Mouse (Mus musculus): ENCODE measurements around the gene Spns2.
"Not testable (repeated sequence)": the region's sequence is repeated elsewhere in the genome, so short reads cannot be mapped to it uniquely, and the experiment has no call there.

Gene Spns2

GRCm38 (mm10) chr11:72470004-72470403, 19.7 kb downstream of the Spns2 start:
- no peak for DNase-seq

- DNase-seq = peak; percentile 82
Measured at GRCm38 (mm10) chr11:72469217-72469616, 20.5 kb downstream of the Spns2 start.

DNA sequence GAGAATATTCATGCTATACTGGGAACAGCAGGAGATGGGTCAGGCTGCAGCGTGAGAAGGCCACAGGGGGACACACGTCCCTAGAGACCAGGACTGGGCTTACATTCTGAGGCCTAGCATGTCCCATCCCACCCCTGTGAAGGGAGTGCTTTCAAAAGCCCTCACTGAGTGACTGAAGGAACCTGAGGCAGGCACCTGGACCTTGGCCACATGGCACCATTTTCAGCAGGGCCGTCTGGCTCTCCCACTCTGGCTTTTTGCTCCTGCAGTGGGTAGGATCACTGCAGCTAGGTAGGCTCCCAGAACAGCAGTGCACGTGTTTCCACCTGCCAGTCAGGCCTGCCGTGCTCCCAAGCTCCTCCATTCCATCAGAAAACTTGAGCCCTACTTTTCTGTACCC, 21.2 kb downstream of the Spns2 start:
- no peak for DNase-seq

DNA sequence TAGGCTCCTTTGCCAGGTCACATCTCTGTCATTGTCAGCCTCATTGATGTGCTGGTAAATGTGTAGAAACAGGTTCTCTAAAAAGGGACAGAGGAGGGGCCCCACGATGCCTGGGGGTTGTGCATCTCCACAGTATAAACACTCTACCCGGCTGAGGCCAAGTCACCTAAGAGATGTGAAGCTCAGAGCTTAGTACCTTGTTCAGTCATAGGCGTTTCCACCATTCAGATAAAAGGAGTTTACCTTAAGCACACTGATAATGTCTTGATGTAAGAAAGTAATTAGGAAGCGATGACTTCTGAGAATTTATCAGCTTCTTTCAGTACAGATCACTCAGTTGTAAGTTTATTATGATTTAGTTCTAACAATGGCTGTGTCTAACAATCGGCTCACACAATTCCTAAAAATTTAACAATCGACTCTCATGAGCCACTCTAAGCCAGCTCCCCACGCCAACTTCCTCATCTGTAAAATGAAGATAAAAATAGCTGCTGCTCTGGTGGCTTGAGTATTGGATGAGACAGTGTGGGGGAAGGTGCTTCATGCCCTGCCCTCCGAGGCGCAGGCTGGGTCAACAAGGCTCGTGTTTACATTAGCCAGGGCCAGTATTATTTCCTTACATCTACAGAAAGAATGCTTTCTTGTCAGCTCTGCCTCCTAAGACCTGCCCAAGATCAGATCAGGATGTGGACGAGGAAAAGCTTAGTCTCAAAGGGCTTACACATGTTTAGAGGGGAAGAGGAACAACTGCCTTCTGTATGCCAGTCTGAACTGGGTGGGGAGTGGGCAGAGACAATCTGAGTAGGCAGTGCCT, 22.8 kb downstream of the Spns2 start:
- no peak for DNase-seq

DNA sequence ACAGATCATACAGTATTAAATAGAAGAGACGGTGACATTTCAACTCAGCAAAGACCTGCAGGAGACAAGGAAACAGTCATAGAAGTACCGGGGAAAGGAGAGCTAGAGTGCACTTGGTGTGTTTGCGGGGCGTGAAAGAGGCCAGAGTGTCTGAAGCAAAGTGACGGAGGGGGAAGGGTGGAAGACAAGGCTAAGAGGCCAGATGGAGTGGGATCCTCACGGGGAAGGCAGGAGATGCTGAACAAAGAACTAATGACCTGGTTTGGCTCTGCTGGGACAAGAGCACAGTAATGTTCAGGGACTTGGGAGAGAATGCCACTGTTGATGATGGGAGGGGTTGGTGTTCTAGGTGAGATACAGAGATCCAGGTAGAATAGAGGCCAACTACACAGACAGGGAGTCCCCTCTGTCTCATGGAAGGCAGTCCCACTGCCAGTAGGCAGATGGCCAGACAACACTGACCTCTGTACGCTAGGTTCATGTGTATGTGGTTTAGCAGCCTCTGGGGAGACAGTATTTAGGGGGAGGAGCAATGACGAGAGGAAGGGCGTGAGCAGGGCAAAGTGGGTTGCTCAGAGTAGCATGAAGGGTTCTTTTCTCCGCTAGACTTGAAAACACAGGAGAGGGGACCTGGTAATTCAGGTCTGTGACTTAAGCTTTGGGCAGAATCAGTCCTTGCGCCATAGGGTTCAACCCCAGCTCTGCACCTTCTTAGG, 23.6 kb downstream of the Spns2 start:
- no peak for DNase-seq

DNA sequence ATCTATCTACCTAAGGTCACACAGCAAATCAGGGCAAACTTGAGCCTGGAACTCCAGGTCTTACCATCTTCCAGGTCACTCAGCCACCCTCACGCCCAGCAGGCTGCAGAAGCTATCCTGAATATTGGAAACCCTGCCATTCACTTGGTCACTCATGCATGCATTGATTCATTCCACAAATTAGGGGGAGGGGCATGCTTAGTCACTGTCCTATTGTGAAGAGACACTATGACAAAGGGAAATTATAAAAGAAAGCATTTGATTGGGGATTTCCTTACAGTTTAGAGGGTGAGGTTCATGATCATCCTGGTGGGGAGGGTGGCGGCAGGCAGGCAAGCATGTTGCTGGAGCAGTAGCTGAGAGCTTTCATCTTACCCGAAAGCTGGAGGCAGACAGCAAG, 24.9 kb downstream of the Spns2 start:
- DNase-seq = no peak

GRCm38 (mm10) chr11:72461500-72461981, 28.2 kb downstream of the Spns2 start:
- DNase-seq = no peak

DNA sequence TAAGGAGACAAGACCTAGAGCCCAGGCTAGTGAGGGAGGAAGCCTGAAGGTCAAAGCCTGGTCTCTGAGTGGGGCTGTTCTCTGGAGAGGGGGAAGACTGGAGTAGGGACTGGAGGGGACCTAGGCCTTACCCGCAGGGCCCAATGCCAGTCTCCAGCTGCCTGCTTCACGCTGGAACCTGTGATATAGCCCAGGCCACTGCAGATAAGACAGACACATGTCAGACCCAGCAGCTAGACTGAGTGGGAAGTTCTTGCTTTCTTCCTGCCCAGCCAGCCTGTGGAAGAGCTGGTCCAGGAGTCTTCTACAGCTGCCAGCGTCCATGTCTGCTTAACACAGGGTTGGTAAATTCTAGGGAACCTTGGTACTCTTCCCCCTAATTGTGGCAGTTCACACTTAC, 31.2 kb downstream of the Spns2 start:
- no peak for DNase-seq

DNA sequence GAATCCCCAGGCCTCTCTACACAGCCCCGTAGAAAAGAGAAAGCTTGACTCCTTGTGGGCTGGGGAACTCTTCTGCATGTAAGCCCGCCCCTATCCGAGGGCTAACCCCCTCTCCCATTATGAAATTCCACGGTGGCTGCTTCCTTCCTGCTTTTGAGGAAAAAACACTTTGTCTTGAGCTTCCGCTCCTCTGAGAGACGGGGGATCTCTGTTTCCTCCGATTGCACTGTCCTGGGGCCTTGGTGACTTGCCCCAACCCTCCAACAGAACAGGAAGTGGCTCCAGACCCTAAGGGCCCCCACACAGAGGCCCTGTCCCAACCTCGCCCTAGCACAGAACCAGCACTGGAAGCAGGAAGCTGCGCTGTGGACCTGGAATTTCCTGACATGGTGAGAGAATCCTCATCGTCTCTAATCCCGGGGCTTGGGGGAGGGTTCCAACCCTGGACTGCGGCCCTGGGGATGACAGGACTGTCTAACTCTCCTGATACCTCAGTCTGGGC, 31.7 kb downstream of the Spns2 start:
- DNase-seq = peak; percentile 75

- DNase-seq = no peak
Measured at GRCm38 (mm10) chr11:72455694-72456093, 34.0 kb downstream of the Spns2 start.

DNA sequence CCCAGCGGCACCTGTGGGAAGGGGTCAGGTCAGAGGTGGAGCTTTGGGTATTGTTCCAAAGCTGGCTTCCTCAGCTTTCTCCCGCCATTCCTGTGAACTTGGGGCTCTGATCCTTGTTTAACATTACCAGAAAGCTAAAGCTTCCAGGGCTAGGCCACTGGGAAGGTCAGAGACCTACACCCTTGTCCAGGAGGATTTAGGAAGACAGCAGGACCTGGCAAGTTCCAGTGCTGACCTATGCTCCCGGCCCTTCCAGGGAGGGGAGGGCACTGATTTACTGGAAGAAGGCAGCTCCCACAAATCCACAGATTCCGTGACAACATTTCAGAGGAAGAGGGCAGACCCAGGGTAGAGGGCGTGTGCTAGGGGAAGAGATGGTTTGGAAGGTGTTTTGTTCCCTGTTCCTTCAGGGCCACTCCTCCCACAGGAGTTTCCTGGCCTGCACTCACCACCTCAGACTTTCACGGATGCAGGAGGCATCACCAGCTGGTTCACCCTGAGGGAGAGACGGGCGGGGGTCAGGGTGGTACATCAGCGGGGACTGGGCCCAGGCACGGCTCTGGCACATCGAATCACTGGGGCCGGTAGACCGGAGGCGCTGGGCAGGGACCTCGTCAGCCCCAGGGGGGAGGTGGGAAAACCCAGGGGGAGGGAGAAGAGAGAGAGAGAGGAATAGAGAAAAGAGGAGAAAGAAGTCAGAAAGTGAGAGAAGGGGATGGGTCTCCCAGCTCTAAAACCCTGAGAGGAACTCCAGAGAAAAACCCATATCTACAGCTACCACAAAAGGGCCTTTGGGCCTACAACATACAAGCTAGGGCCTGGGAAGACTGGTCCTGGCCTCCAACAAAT, 36.4 kb downstream of the Spns2 start:
- no peak for DNase-seq

DNA sequence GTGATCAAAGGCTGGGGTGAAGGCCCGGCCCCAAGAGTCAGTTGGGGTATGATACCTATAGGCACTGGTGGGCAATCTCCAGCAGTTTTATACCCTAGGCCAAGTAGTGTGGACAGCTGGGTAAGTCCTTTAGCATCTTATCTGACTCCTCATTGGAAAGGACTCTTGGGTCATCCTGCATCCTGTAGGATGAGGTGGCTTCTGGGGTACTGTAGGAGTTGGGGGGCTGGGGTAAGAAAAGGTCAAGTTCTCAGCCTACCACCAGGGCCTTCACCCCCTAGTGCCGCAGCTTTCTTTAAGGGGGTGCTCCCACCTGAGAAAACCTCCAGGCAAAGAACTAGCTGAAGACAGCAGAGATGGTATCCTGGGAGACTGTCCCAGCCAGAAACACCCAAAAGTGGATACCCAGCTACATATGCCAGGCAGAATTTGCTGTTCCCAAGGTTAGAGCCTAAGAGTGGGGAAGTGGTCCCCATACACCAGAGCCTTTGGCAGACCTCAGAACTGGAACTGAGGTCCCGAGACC, 37.5 kb downstream of the Spns2 start:
- no peak for DNase-seq

GRCm38 (mm10) chr11:72447475-72447874, 42.2 kb downstream of the Spns2 start:
- DNase-seq = no peak

GRCm38 (mm10) chr11:72446311-72447105, 43.2 kb downstream of the Spns2 start:
- DNase-seq = peak; percentile 70

GRCm38 (mm10) chr11:72440965-72441664, 48.6 kb downstream of the Spns2 start, which contains the start of gene Mybbp1a:
Gene Mybbp1a, plus strand, starts transcription at chr11:72441355.
- DNase-seq = peak; percentile 99

DNA sequence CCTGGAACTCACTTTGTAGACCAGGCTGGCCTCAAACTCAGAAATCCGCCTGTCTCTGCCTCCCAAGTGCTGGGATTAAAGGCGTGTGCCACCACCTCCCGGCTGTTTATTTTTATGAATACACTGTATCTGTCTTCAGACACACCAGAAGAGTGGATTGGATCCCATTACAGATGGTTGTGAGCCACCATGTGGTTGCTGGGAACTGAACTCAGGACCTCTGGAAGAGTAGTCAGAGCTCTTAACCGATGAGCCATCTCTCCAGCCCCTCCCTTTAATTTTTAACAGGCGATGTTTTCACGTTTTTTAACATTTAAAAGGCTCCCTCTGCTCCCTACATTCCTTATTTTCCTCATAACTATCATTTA, 49.1 kb downstream of the Spns2 start:
- not testable (repeated sequence) for DNase-seq

DNA sequence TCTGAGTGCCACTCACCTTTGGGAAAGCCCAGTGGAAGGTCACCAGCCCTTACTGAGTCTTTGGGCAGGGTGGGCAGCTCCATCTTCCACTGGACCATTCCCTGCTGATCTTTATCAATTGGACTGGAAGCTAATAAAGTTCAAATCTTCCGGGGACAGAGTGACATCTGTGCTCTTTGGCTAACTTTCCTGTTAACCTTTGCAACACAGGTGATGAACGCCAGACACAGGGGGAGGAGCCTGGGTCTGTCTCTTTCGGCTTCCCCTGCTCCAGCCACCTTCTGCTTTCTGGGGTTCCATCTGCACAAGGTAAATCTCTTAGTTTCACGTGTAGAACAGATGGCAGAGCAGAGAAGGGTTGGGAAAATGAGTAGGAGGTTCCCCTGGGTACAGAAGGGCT, 51.3 kb downstream of the Spns2 start:
- DNase-seq = no peak

DNA sequence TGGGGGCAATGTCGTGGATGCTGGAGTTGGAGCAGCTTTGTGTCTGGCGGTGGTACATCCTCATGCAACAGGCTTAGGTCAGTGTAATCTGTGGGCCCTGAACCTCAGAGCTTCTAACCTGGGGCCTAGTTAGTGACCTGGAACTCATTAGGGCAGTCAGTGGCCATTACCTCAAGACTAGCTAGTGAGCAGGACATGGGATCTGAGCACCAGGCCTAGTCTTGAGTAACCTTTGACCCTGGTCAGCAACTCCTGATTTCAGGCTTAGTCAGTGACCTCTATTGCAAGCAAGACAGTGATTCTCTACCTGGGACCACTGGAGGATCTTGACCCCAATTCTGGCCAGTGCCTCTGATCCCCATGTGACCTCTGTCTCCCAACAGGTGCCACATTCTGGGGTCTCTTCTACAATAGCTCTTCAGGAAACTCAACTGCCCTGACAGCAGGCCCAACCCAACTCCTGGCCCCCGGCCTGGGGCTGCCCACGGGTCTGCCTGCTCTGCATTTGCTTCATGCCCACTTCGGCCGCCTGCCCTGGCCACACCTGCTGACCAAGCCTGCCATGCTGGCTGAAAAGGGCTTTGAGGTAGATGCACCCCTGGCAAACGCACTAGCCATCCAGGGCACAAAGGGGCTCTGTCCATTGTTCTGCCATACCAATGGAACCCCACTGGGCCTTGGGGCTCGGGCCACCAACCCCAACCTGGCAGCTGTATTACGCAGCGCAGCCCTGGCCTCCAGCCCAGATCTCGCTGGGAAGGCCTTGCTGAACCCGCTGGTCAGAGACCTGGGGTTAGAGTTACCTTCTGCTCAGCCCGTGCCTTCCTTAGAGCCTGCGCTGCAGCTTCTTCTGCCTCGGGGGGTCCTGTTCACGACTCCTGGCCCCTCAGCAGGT, 52.7 kb downstream of the Spns2 start:
- peak; percentile 64 for DNase-seq

- peak; percentile 45 for DNase-seq
Measured at GRCm38 (mm10) chr11:72436271-72436670, 53.4 kb downstream of the Spns2 start.

DNA sequence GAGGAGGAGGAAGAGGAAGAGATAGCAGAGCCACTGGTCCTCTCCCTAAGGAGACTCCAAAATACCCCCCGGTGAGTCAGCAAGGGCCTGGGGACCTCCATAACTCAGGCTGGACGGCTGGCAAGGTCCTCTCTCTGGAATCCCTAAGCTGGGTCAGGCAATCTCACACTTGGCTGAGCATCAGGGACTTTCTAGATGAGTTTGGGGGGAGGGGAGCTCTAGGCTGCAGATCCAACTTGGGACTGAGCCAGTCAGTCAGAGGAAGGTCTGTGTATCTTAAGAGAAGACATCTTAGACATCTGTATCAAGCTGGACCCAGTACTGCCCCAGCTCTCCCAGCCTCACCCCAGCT, 54.0 kb downstream of the Spns2 start:
- DNase-seq = peak; percentile 88
